Mouse (Mus musculus) telencephalon, adult 2 months (tissue): ENCODE measurements at regions not wholly inside any gene's neighbourhood (a gene's known extent, or its start where the extent isn't known, plus 50 kb on each side); places are given as distances from the start of the nearest gene placed in this dataset.

ENCODE experiments used
- DNase-seq: peaks from one replicate; pipeline ENCODE4 v3.0.0-alpha.2; 2011; ENCODE audit warnings: low read depth, low spot score

- no peak for DNase-seq
Measured at GRCm38 (mm10) chr3:147444005-147444763, 592.0 kb downstream of the Ttll7 start.

- DNase-seq: no peak
Measured at GRCm38 (mm10) chr3:147445066-147445844, 593.1 kb downstream of the Ttll7 start.

DNA sequence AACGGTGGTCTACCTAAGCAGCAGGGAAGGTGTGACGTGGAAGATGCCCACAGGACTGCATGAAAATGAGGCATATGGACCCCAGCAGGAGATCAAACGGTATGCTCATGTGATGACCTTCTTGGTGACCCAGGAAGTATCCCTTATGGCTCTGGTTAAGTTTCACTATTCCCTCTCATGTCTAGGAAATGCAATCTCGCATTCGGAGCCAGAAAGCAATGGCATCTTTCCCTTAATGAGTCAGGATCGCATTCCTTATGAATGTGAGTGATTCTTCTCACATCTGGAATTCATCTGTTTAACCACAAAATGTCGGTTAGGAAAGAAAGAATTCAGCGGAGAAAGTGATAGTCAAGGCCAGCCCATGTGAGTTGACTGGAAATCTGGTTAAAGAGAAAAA, 593.7 kb downstream of the Ttll7 start:
- DNase-seq: no peak

GRCm38 (mm10) chr3:147452176-147452575, 600.0 kb downstream of the Ttll7 start:
- no peak for DNase-seq

GRCm38 (mm10) chr3:147455383-147455782, 603.2 kb downstream of the Ttll7 start:
- DNase-seq: no peak

DNA sequence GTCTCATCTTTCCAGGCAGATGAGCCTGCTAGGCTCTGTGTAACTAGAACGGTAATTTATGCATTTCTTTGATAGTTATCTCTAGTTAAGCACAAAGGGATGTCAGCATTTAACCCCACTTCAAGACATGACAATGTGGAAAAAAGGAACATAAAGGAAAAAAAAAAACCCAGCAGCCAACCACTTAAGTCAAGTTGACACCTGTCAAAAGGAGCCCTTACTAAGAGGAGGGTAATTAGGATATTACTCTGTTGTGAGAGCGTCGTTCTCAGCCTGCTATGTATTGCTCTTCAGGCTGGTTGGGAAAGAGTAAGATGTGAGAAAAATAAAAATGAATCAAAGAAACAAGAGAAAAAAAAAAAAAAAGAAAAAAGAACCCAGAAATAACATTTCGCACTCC, 604.1 kb downstream of the Ttll7 start:
- no peak for DNase-seq

DNA sequence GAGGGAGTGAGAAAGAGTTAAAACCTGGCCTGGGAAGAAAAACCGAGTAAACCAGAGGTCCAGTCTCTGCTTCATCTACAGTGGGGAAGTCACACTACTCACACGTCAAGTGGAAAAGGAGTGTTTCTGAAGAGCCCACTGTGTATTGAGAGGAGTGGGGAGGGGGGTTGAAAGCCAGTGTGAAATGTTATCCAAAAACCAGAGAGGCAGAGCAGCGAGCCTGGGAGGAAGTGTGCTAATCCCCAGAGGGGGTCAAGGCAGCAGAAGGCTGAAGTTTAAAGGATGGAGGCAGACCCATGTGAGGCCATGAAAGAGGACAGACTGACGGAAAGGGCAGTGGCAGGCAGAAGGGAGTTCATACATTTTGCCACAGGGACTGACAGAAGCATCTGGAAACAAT, 605.9 kb downstream of the Ttll7 start:
- DNase-seq: no peak

GRCm38 (mm10) chr3:147479890-147480289, 627.7 kb downstream of the Ttll7 start:
- DNase-seq: no peak
